Mouse (Mus musculus): ENCODE measurements at regions not wholly inside any gene's neighbourhood (a gene's known extent, or its start where the extent isn't known, plus 50 kb on each side); places are given as distances from the start of the nearest gene placed in this dataset.

DNA sequence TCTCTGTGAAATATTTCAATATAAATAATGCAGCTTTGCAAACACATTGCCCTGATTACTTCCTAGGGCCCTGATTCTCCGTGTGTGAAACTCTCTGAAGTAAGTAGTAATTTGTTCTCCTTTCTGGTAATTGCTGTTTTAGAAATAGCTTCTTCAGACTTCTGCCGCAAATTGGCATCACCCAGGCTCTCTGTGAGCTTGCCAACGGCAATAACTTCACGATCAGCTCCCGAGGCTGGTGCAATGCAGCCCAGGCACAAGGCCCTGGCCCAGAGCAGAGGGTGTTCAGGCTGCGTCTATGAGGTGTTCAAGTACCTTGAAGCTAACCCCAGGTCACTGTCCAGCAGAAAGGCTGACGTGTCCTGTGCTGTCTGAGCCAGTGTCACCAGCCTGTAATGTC is 310.8 kb upstream of the Kcnab2 start:
- H3K4me1 ChIP-seq (replicated peaks) = peaks cover 10% of the 10 kb centered on the region
- no peak overlapping the region for H3K27ac ChIP-seq
- H3K4me3 ChIP-seq (replicated peaks) = no peak overlapping the region
- H3K9me3 ChIP-seq = peaks cover 8% of the 10 kb centered on the region
- H3K36me3 ChIP-seq = no peaks in the 10 kb centered on the region
- no peak overlapping the region for H3K9ac ChIP-seq (replicated peaks)
- 82% methylated on average over 7 of the region's 7 CpGs for WGBS
- no peak for ATAC-seq
- H3K4me2 ChIP-seq (replicated peaks) = no peak overlapping the region
- no peaks in the 10 kb centered on the region for H3K27me3 ChIP-seq

DNA sequence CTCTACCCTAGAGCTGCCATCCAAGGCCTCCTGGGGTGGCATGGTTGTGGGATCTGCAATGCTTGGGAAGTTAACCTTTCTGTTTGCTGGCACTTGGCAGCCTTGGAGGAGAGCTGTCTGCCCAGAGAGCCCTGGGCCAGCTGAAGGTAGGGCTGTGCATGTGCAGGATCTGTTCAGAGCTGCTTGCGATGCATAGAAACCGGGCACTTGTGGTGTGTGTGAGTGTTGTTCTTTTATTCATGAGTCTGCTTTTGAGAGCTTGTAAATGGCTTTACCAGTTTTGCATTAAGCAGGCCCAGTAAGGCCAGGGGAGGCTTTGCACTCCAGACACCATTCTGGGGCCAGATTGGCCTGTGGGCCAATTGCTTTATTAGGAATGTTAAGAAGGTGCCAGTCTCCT is 307.3 kb upstream of the Kcnab2 start:
- peak; percentile 79; the same call in 1 of the 2 replicates for ATAC-seq
- Histone ChIP-seq H3K27ac (peak overlapping the region; percentile 35; the same call in 1 of the 2 replicates), H3K4me3 (replicated peaks) (no peak overlapping the region), H3K9ac (replicated peaks) (no peak overlapping the region), H3K27me3 (no peaks in the 10 kb centered on the region), H3K9me3 (no peaks in the 10 kb centered on the region), H3K4me1 (replicated peaks) (peaks cover 10% of the 10 kb centered on the region), H3K36me3 (no peaks in the 10 kb centered on the region), H3K4me2 (replicated peaks) (no peak overlapping the region)
- WGBS = 32% methylated on average over 2 of the region's 2 CpGs

DNA sequence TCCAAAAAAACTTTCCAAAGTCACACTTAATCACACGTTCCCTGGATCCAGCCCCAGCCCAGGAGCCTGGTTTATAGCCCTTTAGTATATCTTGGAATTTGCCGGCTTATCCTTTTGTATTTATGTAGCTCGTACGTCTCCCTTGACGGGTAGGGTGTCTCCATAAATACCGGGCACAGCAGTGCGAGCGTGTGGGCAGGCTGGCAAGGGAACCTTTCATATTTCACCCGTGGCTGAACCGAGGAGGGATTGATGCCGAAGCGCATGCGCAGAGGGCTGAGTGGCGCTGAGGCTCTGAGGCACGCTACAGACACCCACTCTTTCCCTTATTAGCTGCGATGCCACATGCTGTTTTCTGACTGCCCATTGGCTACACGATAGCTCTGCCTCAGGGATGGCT is 301.9 kb upstream of the Kcnab2 start:
- H3K9ac ChIP-seq (replicated peaks) = no peak overlapping the region

DNA sequence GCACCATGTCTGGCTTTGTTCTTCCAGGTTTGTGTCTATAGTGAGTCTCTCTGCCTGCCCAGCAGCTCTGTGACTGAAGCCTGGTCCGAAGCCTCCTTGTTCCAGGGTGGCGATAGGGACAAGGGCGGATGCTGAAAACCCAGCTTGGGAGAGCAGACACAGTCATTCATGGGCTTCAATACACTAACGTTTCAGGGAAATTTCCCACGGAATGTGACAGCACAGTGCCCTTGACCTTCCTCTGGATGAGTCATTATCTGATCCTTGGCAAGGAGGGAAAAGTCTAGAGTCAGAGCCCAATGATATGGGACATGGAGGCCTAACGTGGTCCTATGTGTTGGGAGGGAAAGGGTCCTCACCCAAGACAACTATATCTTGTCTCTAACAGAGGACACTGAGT is 298.1 kb upstream of the Kcnab2 start:
- Histone ChIP-seq H3K4me1 (replicated peaks) (no peaks in the 10 kb centered on the region), H3K4me3 (replicated peaks) (no peak overlapping the region), H3K36me3 (no peaks in the 10 kb centered on the region), H3K4me2 (replicated peaks) (no peak overlapping the region), H3K9ac (replicated peaks) (no peak overlapping the region), H3K27me3 (no peaks in the 10 kb centered on the region), H3K9me3 (no peaks in the 10 kb centered on the region), H3K27ac (no peak overlapping the region)
- 83% methylated on average over 6 of the region's 6 CpGs for WGBS
- ATAC-seq = no peak

More for the DNA sequence above, 301.9 kb upstream of the Kcnab2 start:
- Histone ChIP-seq H3K27me3 (no peaks in the 10 kb centered on the region), H3K4me3 (replicated peaks) (no peak overlapping the region), H3K27ac (no peak overlapping the region), H3K4me1 (replicated peaks) (peaks cover under 1% of the 10 kb centered on the region; the same call in 1 of the 2 replicates), H3K36me3 (no peaks in the 10 kb centered on the region), H3K4me2 (replicated peaks) (no peak overlapping the region), H3K9me3 (no peaks in the 10 kb centered on the region)
- 88% methylated on average over 17 of the region's 17 CpGs for WGBS
- ATAC-seq = no peak

DNA sequence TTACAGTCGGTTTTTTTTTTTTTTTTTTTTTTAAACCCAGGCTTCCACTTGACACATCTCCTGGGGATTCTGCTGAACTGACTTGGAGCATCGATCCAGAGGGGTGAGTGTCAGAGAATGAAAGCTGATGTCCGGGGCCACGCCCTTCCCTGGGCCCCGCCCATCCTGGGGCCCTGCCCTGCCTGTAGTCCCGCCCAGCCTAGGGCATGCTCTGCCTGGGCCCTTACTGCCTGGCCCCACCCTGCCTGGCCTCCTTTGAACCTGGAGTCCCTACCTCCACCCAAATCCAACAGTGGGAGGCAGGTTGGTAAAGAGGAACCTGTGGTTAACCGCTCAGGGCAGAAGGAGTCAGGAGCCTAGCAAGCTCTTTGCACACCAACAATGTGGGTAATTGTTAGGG is 293.7 kb upstream of the Kcnab2 start:
- Histone ChIP-seq H3K4me2 (replicated peaks) (no peak overlapping the region), H3K9me3 (no peaks in the 10 kb centered on the region), H3K4me1 (replicated peaks) (no peaks in the 10 kb centered on the region), H3K27me3 (no peaks in the 10 kb centered on the region), H3K4me3 (replicated peaks) (no peak overlapping the region), H3K9ac (replicated peaks) (no peak overlapping the region), H3K27ac (no peak overlapping the region), H3K36me3 (no peaks in the 10 kb centered on the region)
- WGBS = 86% methylated on average over 7 of the region's 7 CpGs
- ATAC-seq = no peak

DNA sequence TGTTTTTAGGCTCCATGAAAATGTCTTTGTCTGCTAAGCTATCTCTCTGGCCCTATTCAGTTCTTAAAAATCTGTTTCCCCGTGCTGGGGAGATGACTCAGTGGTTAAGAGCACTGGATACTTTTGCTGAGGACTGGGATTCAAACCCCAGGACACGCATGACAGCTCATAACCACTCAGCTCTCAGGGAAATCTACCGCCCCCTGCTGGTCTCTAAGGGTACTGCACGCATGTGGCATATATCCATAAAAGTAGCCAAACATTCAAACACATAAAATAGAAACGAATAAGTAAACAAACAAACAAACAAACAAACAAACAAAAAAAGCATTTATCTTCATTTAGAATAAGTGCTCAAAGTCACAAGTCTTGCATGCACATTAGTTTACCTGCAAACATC is 289.7 kb upstream of the Kcnab2 start:
- H3K9me3 ChIP-seq = 0 out of 2 replicates have a peak, but pooled peaks cover 4% of the 10 kb centered on the region
- H3K27ac ChIP-seq = no peak overlapping the region
- no peak for ATAC-seq
- no peak overlapping the region for H3K9ac ChIP-seq (replicated peaks)
- no peak overlapping the region for H3K4me3 ChIP-seq (replicated peaks)
- WGBS = 87% methylated on average over 5 of the region's 5 CpGs
- H3K27me3 ChIP-seq = no peaks in the 10 kb centered on the region
- H3K4me2 ChIP-seq (replicated peaks) = no peak overlapping the region
- 0 out of 2 replicates have a peak, but pooled peaks cover 3% of the 10 kb centered on the region for H3K4me1 ChIP-seq (replicated peaks)
- peaks cover 3% of the 10 kb centered on the region; the same call in 1 of the 2 replicates for H3K36me3 ChIP-seq

- Histone ChIP-seq H3K27ac (no peak overlapping the region), H3K4me1 (replicated peaks) (0 out of 2 replicates have a peak, but pooled peaks cover 3% of the 10 kb centered on the region), H3K9me3 (0 out of 2 replicates have a peak, but pooled peaks cover 4% of the 10 kb centered on the region), H3K27me3 (no peaks in the 10 kb centered on the region), H3K9ac (replicated peaks) (no peak overlapping the region), H3K4me3 (replicated peaks) (no peak overlapping the region), H3K36me3 (peaks cover 3% of the 10 kb centered on the region; the same call in 1 of the 2 replicates), H3K4me2 (replicated peaks) (no peak overlapping the region)
- no peak for ATAC-seq
- WGBS = 53% methylated on average over 6 of the region's 6 CpGs
These were observed 285.4 kb upstream of the Kcnab2 start for GRCm38 (mm10) chr4:152763116-152763515.

DNA sequence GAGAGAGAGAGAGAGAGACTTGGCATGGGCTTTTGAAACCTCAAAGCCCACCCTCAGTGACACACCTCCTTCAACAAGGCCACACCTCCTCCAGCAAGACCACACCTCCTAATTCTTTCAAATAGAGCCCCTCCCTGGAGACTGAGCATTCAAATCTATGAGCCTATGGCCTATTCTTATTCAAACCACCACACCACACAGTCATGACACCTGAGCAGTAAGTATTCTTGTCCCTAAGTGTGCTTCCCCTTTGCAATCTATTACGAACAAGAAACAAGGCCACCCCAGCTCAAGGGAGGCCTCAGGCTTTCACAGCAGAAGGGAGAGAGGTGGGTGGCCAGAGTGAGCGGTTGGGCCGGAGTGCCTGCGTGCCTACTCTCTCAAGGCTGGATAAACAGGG is 284.9 kb upstream of the Kcnab2 start:
- peaks cover 3% of the 10 kb centered on the region; the same call in 1 of the 2 replicates for H3K36me3 ChIP-seq
- 0 out of 2 replicates have a peak, but pooled peaks cover 4% of the 10 kb centered on the region for H3K9me3 ChIP-seq
- 0 out of 2 replicates have a peak, but pooled peaks cover 3% of the 10 kb centered on the region for H3K4me1 ChIP-seq (replicated peaks)
- no peak for ATAC-seq
- H3K27me3 ChIP-seq = no peaks in the 10 kb centered on the region
- no peak overlapping the region for H3K27ac ChIP-seq
- H3K4me2 ChIP-seq (replicated peaks) = no peak overlapping the region
- H3K9ac ChIP-seq (replicated peaks) = no peak overlapping the region
- no peak overlapping the region for H3K4me3 ChIP-seq (replicated peaks)
- 86% methylated on average over 4 of the region's 4 CpGs for WGBS

DNA sequence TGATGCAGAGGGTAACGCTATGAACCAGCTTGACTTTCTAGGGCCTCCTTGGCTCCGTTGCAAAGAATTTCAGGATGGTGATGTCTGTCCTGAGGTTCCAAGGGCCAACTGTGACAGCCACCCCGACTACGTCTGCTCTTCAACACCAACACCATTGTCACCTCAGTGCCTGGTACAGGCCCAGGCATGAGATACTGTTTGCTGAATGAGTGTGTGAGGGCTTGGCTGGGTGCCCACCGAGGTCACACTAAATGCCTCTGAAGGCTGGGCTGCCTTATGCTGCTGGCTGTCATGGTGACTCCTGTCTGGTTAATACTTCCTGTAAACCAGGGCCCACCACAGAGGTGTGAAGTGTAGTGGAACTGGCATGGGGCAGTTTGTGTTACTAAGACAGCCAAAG is 279.5 kb upstream of the Kcnab2 start:
- no peak for ATAC-seq
- no peaks in the 10 kb centered on the region for H3K9me3 ChIP-seq
- no peaks in the 10 kb centered on the region for H3K4me1 ChIP-seq (replicated peaks)
- H3K4me2 ChIP-seq (replicated peaks) = no peak overlapping the region
- no peak overlapping the region for H3K4me3 ChIP-seq (replicated peaks)
- WGBS = 88% methylated on average over 5 of the region's 5 CpGs
- H3K27ac ChIP-seq = 0 out of 2 replicates have a peak overlapping the region, but pooled peaks have one; percentile 16
- no peak overlapping the region for H3K9ac ChIP-seq (replicated peaks)
- H3K27me3 ChIP-seq = no peaks in the 10 kb centered on the region
- no peaks in the 10 kb centered on the region for H3K36me3 ChIP-seq

DNA sequence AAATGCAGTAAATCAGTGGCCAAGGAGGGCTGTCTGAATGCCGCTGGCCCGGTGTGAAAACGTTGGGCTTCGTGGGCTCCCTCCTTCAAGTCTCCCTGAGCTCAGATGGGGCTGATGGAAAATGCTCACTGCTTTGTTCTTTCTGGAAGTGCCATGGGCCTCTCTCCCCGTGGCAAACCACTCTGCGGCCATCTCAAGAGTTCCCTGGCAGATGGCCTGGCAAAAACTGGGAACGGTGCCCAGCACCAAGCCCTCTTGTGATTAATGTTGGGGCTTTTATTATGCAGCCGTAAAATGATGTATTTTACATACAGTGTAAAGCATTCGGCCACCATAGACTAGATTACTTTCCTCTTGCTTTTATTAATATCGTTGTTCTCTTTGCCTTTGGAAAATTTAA is 278.9 kb upstream of the Kcnab2 start:
- H3K4me1 ChIP-seq (replicated peaks) = no peaks in the 10 kb centered on the region
- H3K4me2 ChIP-seq (replicated peaks) = no peak overlapping the region
- no peak overlapping the region for H3K4me3 ChIP-seq (replicated peaks)
- H3K36me3 ChIP-seq = no peaks in the 10 kb centered on the region
- no peak for ATAC-seq
- no peak overlapping the region for H3K9ac ChIP-seq (replicated peaks)
- peak overlapping the region; percentile 67 for H3K27ac ChIP-seq
- 67% methylated on average over 10 of the region's 10 CpGs for WGBS
- no peaks in the 10 kb centered on the region for H3K27me3 ChIP-seq
- no peaks in the 10 kb centered on the region for H3K9me3 ChIP-seq

GRCm38 (mm10) chr4:152755756-152756155 is 278.1 kb upstream of the Kcnab2 start:
- Histone ChIP-seq H3K4me1 (replicated peaks) (no peaks in the 10 kb centered on the region), H3K9ac (replicated peaks) (no peak overlapping the region), H3K9me3 (no peaks in the 10 kb centered on the region), H3K4me3 (replicated peaks) (no peak overlapping the region), H3K27ac (peak overlapping the region; percentile 67), H3K36me3 (no peaks in the 10 kb centered on the region), H3K27me3 (no peaks in the 10 kb centered on the region), H3K4me2 (replicated peaks) (no peak overlapping the region)
- 94% methylated on average over 8 of the region's 8 CpGs for WGBS
- ATAC-seq = no peak

DNA sequence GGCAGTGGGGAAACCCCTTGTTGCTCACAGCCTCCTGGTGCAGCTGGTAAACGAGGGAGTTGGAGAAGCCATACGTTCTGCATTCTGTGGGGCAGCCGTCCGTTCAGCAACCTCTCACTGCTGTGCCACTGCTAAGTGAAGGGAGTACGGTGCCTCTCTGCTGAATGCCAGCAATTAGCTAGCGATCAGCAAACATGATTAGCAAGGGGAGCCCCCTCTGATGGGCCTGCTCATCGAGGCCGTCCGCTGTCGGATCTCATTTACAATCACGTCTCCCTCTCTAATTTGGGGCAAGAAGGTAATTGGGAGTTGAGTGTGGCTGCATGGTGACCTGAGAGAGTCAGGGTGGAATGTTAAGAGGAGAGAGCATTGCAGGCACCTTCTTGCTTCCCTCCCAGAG is 266.7 kb upstream of the Kcnab2 start:
- H3K27ac ChIP-seq = peak overlapping the region; percentile 5; the same call in 1 of the 2 replicates
- ATAC-seq = peak; percentile 58
- no peaks in the 10 kb centered on the region for H3K36me3 ChIP-seq
- H3K4me3 ChIP-seq (replicated peaks) = no peak overlapping the region
- no peaks in the 10 kb centered on the region for H3K27me3 ChIP-seq
- 13% methylated on average over 11 of the region's 11 CpGs for WGBS
- 0 out of 2 replicates have a peak overlapping the region, but pooled peaks have one; percentile 1 for H3K4me2 ChIP-seq (replicated peaks)
- H3K9ac ChIP-seq (replicated peaks) = 0 out of 2 replicates have a peak overlapping the region, but pooled peaks have one; percentile 25
- no peaks in the 10 kb centered on the region for H3K9me3 ChIP-seq
- H3K4me1 ChIP-seq (replicated peaks) = peaks cover 18% of the 10 kb centered on the region

- WGBS = 91% methylated on average over 2 of the region's 2 CpGs
- no peak for ATAC-seq
- no peaks in the 10 kb centered on the region for H3K36me3 ChIP-seq
- no peak overlapping the region for H3K9ac ChIP-seq (replicated peaks)
- no peak overlapping the region for H3K4me2 ChIP-seq (replicated peaks)
- no peak overlapping the region for H3K4me3 ChIP-seq (replicated peaks)
- H3K9me3 ChIP-seq = no peaks in the 10 kb centered on the region
- H3K27ac ChIP-seq = no peak overlapping the region
- peaks cover 21% of the 10 kb centered on the region; the same call in 1 of the 2 replicates for H3K4me1 ChIP-seq (replicated peaks)
- H3K27me3 ChIP-seq = peaks cover 13% of the 10 kb centered on the region; the same call in 1 of the 2 replicates
These were observed 255.3 kb upstream of the Kcnab2 start for GRCm38 (mm10) chr4:152733017-152733416.
